Mouse (Mus musculus): ENCODE results near the gene Cnot10.

Cnot10 gene

GRCm38 (mm10) chr9:114573528-114573927 lies 66.5 kb downstream of the Cnot10 start:
- no peak for DNase-seq

DNA sequence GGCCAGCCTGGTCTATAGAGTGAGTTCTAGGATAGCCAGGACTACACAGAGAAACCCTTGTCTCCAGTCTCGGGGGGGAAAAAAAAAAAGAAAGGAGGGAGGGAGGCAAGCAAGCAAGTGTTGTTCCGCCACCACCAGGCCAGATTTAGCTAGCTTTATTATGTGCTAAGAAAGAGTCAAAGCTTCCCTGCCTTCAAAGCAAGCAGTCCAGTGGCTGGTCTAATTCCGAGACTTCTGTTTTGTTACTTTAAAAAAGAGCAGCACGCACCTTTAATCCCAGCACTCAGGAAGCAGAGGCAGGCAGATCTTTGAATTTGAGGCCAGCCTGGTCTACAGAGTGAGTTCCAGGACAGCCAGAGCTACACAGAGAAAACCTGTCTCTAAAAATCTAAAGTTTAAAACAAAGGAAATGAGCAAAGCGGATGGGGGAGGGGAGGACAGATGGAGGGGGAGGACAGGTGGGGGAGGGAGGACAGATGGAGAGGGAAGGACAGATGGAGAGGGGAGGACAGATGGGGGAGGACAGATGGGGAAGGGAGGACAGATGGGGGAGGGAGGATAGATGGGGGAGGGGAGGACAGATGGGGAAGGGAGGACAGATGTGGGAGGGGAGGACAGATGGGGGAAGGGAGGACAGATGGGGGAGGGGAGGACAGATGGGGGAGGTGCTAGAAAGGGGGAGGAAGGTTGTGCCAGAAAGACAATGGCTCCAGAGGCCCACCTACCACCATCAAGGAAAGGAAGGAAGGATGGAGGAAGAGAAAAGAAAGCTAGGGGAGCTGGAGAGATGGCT lies 71.1 kb downstream of the Cnot10 start:
- DNase-seq, result no peak

- DNase-seq, result no peak
Measured at GRCm38 (mm10) chr9:114564667-114565066, 75.3 kb downstream of the Cnot10 start.

DNA sequence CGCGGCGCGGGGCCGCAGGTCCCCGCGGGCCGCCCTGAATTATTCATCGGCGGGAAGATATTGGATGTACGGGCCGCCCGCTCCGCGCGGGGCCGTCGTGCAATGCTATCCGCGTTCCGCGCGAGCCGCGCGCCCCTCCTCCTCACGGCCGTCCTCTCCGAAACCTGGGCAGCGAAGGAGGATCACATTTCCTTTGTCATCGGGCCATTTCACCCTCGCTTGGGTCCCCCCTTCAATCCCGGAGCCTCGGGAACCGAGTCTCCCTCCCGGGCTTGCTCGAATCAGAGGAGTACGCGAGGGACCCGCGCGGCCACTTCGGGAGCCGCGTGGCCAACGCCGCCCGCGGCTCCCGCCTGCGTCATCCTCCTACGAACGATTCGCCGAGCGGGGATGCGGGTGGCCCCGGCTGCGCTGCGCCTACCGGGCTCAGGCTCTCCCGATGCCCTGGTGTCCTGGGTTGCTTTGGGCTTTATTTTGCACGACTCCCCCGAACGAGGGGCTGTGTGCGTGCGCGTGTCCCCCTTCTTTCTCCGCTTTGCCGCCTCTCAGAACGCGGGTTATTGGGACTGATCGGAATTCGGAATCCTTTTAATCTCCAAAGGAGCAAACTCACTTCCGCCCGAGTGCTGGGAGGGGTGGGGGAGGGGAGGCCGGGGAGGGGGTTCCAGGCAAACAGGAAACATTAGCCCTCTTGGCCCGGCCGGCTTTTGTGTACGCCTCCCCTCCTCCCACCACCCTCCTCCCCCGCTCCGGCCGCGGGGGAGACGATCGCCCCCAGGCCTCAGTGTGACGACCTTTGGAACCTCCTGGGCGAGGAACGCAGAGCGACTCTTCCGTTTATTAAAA lies 76.0 kb downstream of the Cnot10 start, which contains the start of gene Trim71:
Trim71 (minus strand) TSS at position 609 of the 846 bp plus-strand sequence.
- DNase-seq, result no peak

GRCm38 (mm10) chr9:114562919-114563751 lies 76.8 kb downstream of the Cnot10 start:
- DNase-seq, result no peak

DNA sequence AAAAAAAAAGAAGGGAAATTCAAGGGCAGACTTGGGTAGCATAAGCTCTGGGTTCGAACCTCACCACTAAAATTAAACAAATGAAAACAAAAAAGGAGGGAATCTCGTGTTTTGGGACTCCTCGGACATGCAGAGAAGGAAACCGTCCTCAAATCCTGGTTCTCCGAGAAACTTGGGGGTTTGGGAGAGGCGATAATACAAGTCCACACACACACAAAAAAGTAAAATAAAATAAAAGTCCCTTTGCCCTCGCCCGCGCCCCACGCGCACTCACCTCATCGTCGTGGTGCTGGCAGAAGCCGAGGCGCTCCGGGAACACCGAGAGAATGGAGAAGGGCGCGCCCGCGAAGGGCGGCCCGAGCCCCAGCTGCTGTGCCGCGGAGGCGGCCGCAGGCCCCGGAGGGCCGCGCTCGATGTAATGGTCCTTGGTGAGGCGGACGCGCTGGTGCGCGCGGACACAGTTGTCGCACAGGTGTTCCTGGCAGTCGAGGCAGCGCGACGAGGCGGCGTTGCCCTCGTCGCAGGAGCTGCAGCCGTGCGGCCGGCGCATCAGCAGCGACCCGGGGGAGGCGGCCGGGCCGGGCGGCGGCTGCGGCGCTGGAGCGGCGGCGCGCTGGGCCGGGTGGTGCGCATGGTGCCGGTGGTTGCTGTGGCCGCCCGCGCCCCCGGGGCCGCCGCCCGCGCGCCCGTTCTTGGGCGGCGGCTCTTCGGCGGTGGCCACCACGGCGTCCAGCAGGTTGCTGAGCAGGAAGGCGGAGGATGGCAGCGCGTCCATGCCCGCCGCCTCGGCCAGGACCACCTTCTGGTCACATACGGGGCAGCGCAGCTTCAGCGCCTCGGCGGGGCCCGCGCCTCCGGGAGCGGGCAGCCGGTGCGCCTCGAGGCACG lies 77.7 kb downstream of the Cnot10 start:
- no peak for DNase-seq

GRCm38 (mm10) chr9:114561671-114561971 lies 78.4 kb downstream of the Cnot10 start:
- no peak for DNase-seq

DNA sequence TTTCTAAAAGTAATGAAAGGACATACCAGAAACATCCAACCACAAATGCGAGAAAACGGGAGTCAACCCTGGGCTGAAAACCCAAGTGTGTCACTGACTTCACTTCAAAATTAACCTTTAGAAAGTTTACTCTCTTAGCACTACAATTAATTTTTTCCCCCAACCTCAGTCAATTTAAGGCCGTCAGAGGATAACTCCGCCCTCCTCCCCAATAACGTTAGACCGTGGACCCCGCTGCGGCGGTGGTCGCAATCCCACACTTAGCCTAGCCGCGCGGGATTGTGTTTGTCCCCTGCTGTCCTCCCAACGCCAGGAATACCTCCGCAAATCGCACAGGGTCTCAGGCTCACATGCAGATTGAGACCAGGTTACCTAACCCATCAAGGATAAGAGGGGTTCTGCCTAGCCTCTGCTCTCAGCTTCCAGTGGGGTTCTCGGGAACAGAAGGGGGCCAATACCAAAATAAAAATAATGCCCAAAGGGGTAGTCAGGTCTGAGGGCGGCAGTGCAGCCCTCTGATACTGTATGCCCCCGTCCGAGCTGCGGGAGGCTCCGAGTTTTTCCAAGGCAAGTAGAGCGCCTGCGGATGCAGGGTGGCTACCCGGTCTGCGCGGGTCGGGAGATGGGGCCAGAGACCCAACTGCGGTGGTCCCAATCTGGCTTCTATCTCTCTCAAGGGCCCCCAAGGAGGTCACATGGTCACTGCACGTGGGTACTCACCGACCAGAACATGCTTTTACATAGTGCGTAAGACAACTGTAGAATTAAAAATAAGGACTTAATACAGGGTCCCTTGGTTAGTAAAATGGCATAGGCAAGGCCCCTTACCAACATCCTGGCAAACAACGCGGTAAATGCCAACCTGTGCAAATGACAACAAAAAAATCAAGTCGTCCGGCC lies 79.0 kb downstream of the Cnot10 start:
- DNase-seq, result no peak

DNA sequence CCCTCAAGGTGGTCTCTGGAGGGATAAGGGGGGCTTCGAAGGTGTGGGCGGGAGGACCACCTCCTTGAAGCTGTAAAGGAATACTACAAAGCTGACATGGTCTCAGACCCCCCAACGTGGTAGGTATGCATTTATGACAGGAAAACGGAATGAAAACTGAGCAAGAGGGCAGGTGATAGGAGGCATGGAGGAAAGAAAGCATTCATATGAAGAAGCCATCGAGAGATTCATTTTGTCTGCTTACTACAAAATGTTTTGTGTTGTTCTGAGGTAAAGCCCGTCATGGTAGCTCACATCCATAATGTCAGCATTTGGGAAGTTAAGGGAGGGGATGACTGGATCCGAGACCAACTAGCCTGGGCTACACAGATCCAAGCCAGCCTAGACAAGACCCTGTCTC lies 79.8 kb downstream of the Cnot10 start:
- DNase-seq, result no peak

DNA sequence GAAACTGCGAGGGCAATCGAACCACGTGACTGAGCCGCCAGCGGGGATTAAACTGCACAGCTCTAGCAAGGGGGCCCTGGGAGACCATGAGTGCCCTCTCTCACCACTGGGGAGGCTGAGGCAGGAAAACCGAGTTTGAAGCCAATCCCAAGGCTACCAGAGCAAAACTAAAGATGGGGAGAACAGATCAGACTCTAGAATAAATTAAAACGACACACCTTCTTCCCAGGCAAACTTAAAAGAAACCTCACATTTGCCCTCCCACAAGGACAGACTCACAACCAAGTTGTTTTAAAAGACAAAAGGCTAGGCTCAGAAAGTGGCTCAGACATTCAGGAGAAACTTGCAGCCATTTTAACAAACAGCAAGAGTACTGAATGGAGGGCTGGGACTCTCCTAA lies 82.9 kb downstream of the Cnot10 start:
- DNase-seq, result no peak

GRCm38 (mm10) chr9:114556276-114556855 lies 83.6 kb downstream of the Cnot10 start:
- DNase-seq, result no peak

- DNase-seq, result no peak
Measured at GRCm38 (mm10) chr9:114554355-114554979, 85.5 kb downstream of the Cnot10 start.

DNA sequence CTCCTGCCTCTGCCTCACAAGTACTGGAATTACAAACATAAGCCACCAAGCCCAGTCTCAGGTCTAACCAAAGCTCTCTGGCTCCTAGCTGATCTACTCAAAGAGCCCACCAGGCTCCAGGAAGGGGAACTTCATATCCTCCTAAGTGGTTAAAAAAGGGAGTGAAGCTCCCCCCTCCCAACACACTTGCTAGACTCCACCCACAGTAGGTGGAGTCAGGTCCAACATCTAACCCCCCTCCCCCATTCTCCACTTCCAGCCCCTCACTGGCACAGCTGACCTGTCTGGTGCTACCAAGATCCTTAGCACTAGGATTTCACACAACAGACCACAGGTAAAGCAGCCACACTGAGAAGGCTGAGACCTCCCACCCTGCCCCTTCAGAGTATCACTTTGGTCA lies 86.2 kb downstream of the Cnot10 start:
- no peak for DNase-seq

GRCm38 (mm10) chr9:114550033-114550432 lies 90.0 kb downstream of the Cnot10 start:
- no peak for DNase-seq

GRCm38 (mm10) chr9:114549117-114549516 lies 90.9 kb downstream of the Cnot10 start:
- DNase-seq, result no peak

DNA sequence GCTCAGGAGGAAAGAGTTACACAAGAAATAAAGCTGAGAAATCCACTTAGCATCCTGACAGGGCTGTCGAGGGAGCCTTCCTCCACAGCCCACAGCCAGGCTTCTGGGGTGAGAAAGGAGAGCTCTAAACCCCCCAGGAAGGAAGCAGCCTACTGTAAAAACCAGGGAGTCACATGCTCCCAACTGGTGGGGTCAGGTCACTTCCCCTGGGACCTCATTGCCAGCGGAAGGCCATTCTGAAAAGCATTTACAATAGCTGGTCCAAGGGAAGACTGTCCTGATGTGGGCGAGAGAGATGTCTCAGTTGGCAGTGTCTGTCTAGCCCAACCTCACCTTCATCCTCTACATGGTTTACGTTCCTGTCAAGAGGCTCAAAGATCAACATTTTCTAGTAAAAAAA lies 91.5 kb downstream of the Cnot10 start:
- DNase-seq, result no peak

DNA sequence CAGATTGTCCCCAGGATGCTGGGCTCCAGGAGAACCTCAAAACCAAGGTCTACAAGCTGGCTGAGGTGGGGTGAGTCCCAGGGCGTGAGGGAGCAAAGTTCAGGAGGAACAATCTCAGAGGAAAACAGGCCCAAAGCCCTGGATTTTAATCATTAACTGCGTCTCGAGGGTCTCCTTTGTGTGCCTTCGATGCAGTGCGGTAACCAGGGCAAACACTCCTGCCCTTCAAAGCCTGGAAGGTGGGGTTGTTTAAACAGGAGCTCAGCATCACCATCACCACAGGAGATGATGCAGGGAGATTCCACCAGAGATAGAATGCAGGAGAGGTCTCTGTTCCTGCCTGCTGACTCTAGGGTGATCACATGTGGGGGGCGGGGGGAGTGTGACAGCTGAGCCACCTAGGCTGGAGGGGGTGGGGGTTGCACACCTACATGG lies 92.3 kb downstream of the Cnot10 start:
- no peak for DNase-seq

DNA sequence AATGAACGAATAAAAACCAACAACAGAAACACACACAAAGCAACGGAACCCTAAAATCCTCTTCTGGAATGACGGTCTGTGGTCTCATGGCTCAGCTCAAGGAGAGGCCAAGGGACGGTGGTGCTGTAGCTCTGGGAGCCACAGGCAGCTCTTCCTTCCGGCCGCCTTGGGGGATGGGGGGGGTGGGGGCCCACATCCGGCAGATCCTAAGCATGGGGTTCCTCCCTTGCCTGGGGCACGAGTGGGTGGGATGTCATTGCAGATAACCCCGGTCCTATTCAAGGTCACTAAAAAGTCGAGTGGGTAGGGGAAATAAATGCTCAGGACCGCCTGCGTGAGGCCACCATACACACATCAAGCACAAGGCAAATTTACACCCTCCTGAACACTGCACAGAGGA lies 93.2 kb downstream of the Cnot10 start:
- DNase-seq, result no peak

- DNase-seq, result no peak
Measured at GRCm38 (mm10) chr9:114544754-114545393, 95.1 kb downstream of the Cnot10 start.
